Mouse (Mus musculus) forebrain, embryonic 13.5 days (tissue): ENCODE results near the gene Gm973. TPM values are rescaled to one million over a fixed set of nuclear protein-coding genes. Genes with fewer than 3 reads are reported as not detected.
A peak's percentile ranks its signal among the peaks of the same experiment; 100 is the strongest.

Experiments used
- ATAC-seq: fragments of 200-750 bp; cut with Nextera tagmentation; 2 replicates; pipeline ENCODE4 v1.8.0; 2017
- H3K27ac ChIP-seq: fragments of 300-500 bp; sonication (generic); 2 replicates; pipeline ENCODE4 v1.5.1; 2015; ENCODE audit warnings: inconsistent platforms, mild to moderate bottlenecking, moderate library complexity
- H3K27me3 ChIP-seq: fragments of 300-500 bp; sonication (generic); 2 replicates; pipeline ENCODE4 v1.6.1; 2015; ENCODE audit warnings: mild to moderate bottlenecking, inconsistent platforms
- H3K36me3 ChIP-seq: fragments of 300-500 bp; sonication (generic); 2 replicates; pipeline ENCODE4 v1.6.1; 2015; ENCODE audit warnings: mild to moderate bottlenecking, inconsistent platforms; ENCODE audit not compliant: poor library complexity, severe bottlenecking
- H3K4me1 ChIP-seq: fragments of 300-500 bp; sonication (generic); 2 replicates; pipeline ENCODE4 v1.6.1; 2015; ENCODE audit warnings: inconsistent platforms
- H3K4me2 ChIP-seq: fragments of 300-500 bp; sonication (generic); 2 replicates; pipeline ENCODE4 v1.6.1; 2015; ENCODE audit warnings: inconsistent platforms, mild to moderate bottlenecking, moderate library complexity
- H3K4me3 ChIP-seq: fragments of 300-500 bp; sonication (generic); 2 replicates; pipeline ENCODE4 v1.5.1; 2015; ENCODE audit warnings: mild to moderate bottlenecking, inconsistent platforms
- H3K9ac ChIP-seq: fragments of 300-500 bp; sonication (generic); 2 replicates; pipeline ENCODE4 v1.6.1; 2015; ENCODE audit warnings: mild to moderate bottlenecking, inconsistent platforms
- H3K9me3 ChIP-seq: fragments of 300-500 bp; sonication (generic); replicated peaks from 2 replicates; pipeline ENCODE4 v1.6.1; 2016; ENCODE audit warnings: inconsistent platforms
- WGBS: fragments of 180-500 bp; shearing (Covaris S2); methylation state at CpG from one replicate; pipeline ENCODE4 v1.1.7; 2015; 5-methylcytosine and 5-hydroxymethylcytosine counted together
- polyA plus RNA-seq: library from polyadenylated mRNA; unstranded; fragments of >200 nt; fragmentation: Nextera tagmentation; extraction: Ambion mirVana; gene quantifications from 2 replicates; pipeline ENCODE4 v1.2.1, GENCODE M21; 2015

Gm973 gene
- polyA plus RNA-seq, 1 experiment from 2014 or later = 3.0 TPM

DNA sequence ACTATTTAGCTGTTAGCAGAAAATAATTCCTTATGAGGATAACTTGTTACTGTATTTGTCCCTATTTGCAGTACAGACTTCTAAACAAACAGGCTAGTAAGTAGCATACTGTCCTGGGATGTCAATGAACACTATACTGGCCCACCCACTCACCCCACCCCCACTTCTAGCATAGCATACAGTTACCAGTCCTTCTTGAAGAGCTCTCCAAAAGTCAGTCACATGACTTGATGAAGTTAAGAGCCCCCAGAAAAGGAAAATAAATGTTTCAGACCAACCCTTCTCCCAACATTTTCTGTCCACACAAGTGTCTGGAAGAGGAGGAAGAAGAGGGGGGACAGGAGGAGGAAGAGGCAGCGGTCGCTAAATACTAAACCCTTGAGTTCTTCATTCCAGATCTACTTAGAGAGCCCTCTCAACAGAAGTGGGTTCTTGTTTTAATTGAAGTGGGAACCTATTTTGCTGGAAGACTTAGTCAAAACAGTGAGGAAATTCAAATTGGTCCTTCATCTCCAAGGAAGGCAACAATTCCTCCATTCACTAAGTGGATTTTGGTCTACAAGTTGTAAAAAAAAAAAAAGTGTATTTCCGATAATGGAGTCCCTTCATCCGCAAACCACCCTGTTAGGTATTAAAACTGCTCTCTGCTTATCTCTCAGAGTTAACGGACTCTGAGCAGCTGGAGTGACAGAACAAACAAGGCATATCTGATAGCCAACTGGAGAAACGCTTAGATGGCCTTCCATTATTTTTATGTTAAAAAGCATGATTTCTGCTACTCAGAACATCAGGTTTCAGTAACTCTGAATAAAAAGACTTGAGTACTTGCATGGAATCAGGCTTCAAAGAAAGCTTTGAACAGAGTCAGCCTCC, 18.1 kb upstream of the Gm973 start:
- Histone ChIP-seq H3K36me3 (no peaks in the 10 kb centered on the region), H3K27ac (no peak overlapping the region), H3K4me1 (no peaks in the 10 kb centered on the region), H3K4me3 (no peak overlapping the region), H3K27me3 (0 out of 2 replicates have a peak, but pooled peaks cover 5% of the 10 kb centered on the region), H3K9me3 (no peaks in the 10 kb centered on the region), H3K4me2 (no peak overlapping the region), H3K9ac (no peak overlapping the region)
- WGBS = 69% methylated on average over 6 of the region's 6 CpGs
- no peak for ATAC-seq

DNA sequence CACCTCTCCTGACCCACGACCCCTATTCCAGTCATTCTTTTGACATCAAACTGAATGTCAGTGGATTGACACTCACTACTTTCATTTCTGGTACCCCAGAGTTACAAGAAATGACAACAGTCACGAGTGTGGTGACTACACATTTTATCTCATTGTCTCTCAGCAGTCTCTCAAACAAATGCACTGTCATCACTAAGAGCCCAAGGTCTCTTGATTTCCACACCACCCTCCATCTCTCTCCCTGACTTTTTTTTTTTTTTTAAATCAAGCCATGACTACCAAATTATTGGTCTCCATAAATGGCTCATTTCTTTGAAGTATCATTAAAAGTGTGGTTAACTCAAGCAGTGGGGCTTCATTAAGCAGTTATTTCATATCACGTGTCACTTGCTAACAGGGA, 16.7 kb upstream of the Gm973 start:
- WGBS = 79% methylated on average over 3 of the region's 3 CpGs
- no peak for ATAC-seq

DNA sequence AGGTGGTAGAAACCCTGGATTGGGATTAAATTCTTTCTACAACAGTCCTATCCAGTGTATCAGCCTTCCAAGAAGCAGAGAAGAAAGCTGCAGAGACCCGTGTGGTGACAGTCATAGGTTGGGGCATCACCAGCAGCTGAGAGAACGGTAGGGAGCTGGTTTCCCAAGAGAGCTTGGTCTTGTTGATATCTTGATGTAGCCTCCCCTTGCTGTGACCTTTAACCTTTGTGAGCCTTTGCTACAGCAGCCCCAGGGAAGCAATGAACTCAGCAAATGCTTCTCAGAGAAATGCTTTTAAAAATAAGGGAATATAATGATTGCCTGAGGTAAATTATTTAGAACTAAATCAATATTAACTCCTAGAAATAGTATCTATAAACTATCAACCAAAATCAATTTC, 13.7 kb upstream of the Gm973 start:
- H3K4me1 ChIP-seq = no peaks in the 10 kb centered on the region
- H3K27ac ChIP-seq = no peak overlapping the region
- H3K4me3 ChIP-seq = no peak overlapping the region
- H3K27me3 ChIP-seq = no peaks in the 10 kb centered on the region
- no peak overlapping the region for H3K9ac ChIP-seq
- H3K36me3 ChIP-seq = no peaks in the 10 kb centered on the region
- no peak overlapping the region for H3K4me2 ChIP-seq
- no peaks in the 10 kb centered on the region for H3K9me3 ChIP-seq
- no peak for ATAC-seq
- WGBS = 80% methylated on average over 2 of the region's 2 CpGs

More for the DNA sequence above, 16.7 kb upstream of the Gm973 start:
- Histone ChIP-seq H3K27me3 (no peaks in the 10 kb centered on the region), H3K4me2 (no peak overlapping the region), H3K9me3 (no peaks in the 10 kb centered on the region), H3K36me3 (no peaks in the 10 kb centered on the region), H3K4me3 (no peak overlapping the region), H3K9ac (no peak overlapping the region), H3K4me1 (no peaks in the 10 kb centered on the region), H3K27ac (no peak overlapping the region)

DNA sequence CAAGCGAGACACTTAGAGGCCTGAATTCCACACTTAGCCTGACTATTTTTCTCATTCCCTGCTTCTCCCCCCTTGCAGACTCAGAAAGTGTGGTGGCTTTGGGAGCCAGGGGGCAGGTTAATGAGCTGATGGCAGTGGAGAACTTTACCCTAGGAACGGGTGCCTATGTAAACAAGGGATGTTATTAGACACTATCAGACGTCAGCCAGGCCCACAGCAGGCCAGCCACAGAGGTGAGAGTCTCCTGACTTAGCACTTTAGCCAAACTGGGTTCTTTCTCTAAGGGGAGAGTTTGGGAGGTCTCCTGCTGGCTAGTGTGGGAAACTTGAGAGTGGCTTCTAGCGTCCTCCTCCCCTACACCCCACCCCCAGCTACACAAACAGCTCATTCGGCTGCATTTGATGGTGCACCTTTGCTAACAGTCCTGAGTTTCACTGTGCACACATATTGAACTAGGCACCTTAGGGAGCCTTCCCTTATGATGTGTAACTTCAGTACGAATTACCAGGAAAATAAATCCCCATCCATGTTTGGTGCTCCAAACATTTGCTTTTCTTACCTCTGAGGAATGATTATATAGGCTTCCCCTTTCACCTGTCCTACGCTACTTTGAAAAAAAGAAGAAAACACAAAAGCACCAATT, 12.3 kb upstream of the Gm973 start:
- Histone ChIP-seq H3K36me3 (no peaks in the 10 kb centered on the region), H3K27me3 (0 out of 2 replicates have a peak, but pooled peaks cover 5% of the 10 kb centered on the region), H3K9ac (no peak overlapping the region), H3K4me3 (no peak overlapping the region), H3K9me3 (no peaks in the 10 kb centered on the region), H3K27ac (no peak overlapping the region), H3K4me2 (no peak overlapping the region), H3K4me1 (0 out of 2 replicates have a peak, but pooled peaks cover 5% of the 10 kb centered on the region)
- 60% methylated on average over 7 of the region's 7 CpGs for WGBS
- no peak for ATAC-seq

DNA sequence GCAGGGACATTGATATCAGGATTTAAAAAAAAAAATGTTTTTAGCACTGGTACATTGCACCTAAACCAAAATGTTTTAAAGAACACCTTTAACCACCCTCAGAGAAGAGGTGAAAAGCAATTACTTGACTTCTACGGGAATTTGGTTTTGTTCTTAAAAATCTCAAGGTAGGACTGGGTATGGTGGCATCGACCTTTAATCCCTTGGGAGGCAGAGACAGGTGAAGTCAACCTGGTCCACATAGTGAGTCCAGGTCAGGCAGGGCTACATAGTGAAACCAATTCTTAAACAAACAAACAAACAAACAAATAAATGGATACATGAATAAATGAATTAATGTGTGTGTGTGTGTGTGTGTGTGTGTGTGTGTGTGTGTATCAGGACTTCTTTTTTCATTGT, 11.8 kb upstream of the Gm973 start:
- no peak overlapping the region for H3K4me3 ChIP-seq
- no peaks in the 10 kb centered on the region for H3K36me3 ChIP-seq
- H3K9ac ChIP-seq = no peak overlapping the region
- H3K4me2 ChIP-seq = no peak overlapping the region
- WGBS = 86% methylated on average over 2 of the region's 2 CpGs
- 0 out of 2 replicates have a peak, but pooled peaks cover 9% of the 10 kb centered on the region for H3K27me3 ChIP-seq
- ATAC-seq = no peak
- H3K4me1 ChIP-seq = 0 out of 2 replicates have a peak, but pooled peaks cover 6% of the 10 kb centered on the region
- no peak overlapping the region for H3K27ac ChIP-seq
- no peaks in the 10 kb centered on the region for H3K9me3 ChIP-seq

DNA sequence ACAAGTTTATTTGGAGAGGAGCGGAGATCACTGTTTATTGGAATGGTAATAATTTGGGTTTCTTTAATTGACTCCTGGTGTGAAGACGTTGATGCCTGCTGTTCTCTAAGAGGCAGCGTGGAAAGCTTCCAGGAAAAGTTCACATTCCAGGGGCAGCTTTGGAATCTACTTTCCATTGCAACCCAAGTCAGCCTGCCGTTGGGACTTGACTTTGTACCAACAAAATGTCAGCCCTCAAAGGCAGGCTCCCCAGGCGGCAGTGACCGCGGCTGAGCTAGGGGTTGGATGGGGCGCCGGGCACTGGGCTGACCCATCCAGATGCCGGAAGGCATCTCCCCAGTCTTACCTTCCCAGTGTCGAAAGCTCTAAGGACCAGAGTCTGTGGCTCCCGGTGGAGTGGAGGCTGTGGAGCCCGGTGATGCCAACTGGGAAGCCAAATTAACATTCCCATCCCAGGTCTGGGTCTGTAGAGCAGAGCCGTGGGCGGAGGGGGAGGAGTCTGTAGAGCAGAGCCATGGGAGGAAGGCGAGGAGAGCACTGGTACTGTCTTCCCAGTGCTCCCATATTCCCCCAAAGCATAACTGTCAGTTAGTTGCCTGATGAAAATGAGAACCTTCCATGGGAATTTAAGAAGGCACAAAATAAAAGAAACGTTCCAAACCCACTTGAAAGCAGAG, 7.5 kb upstream of the Gm973 start:
- Histone ChIP-seq H3K4me2 (no peak overlapping the region), H3K4me3 (no peak overlapping the region), H3K36me3 (no peaks in the 10 kb centered on the region), H3K9me3 (no peaks in the 10 kb centered on the region), H3K27me3 (0 out of 2 replicates have a peak, but pooled peaks cover 11% of the 10 kb centered on the region), H3K9ac (no peak overlapping the region), H3K4me1 (peaks cover 13% of the 10 kb centered on the region), H3K27ac (no peak overlapping the region)
- 34% methylated on average over 17 of the region's 17 CpGs for WGBS
- ATAC-seq = no peak

DNA sequence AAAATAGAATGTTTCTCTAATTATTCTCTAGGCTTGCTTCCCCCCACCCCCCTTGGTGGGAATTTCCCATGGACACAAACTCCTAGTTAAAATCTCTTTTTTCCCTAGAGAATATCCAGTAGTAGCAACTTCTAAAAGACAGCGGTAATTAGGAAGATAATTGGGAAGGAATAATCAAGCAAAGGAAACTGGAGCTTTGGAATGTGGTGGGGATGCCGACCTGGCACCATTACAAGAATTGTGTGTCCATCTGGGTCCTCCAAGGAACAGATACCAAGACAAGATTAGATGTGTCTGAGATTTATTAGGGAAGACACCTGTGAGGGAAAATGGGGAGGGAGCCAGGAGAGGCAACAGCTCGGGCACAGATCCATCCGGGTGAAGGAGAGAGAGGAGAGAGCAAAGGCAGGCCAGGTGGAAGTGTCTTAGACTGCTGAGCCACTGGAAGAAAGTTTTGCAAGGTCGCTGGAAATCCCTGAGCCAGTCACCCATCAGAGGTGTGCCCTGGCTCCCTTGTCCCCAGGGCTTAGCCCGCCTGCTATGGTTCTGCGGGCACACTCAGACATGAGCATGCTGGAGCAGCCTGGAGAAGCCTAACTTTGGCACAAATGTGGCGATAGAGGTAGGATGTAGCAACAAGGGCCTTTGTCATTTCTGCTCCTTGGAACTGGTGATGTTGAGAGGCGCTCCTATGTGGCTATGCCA, 4.3 kb upstream of the Gm973 start:
- H3K27ac ChIP-seq = no peak overlapping the region

DNA sequence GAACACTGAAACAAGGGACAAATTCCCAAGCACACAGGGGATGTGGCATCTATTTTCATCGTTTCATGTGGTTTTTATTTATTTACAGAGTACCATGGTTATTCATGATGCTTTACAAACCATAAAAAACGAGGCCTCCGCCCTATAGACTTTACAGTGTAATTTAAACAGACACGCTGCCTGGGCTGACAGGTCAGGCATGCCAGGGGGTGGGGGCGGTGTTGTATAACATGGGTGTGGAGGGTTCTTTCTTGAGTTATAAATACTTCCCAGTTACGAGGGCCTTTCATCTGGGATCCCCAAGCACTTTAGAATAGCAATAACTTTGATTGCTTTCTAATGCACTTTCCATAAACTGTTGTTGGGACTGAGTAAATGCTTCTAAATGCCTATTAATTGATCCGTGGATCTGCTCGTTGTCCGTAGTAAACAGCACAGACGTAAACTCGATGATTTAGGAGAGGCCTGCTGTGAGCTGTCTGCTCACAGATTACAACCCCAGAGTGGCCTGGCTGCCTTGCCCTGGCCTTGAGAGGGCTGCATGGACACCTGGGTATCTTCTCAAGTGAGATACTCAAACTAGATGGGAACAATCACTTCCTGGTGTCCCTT, 4.3 kb downstream of the Gm973 start:
- Histone ChIP-seq H3K27ac (no peak overlapping the region), H3K4me2 (no peak overlapping the region), H3K27me3 (no peaks in the 10 kb centered on the region), H3K9ac (no peak overlapping the region), H3K4me1 (peaks cover 34% of the 10 kb centered on the region), H3K36me3 (no peaks in the 10 kb centered on the region), H3K9me3 (no peaks in the 10 kb centered on the region), H3K4me3 (no peak overlapping the region)
- no peak for ATAC-seq
- 53% methylated on average over 11 of the region's 11 CpGs for WGBS

More for the DNA sequence above, 4.3 kb upstream of the Gm973 start:
- Histone ChIP-seq H3K36me3 (no peaks in the 10 kb centered on the region), H3K27me3 (0 out of 2 replicates have a peak, but pooled peaks cover 11% of the 10 kb centered on the region), H3K9me3 (no peaks in the 10 kb centered on the region), H3K4me2 (no peak overlapping the region), H3K9ac (no peak overlapping the region), H3K4me3 (no peak overlapping the region), H3K4me1 (peaks cover 30% of the 10 kb centered on the region)
- WGBS = 55% methylated on average over 9 of the region's 9 CpGs
- ATAC-seq = no peak

DNA sequence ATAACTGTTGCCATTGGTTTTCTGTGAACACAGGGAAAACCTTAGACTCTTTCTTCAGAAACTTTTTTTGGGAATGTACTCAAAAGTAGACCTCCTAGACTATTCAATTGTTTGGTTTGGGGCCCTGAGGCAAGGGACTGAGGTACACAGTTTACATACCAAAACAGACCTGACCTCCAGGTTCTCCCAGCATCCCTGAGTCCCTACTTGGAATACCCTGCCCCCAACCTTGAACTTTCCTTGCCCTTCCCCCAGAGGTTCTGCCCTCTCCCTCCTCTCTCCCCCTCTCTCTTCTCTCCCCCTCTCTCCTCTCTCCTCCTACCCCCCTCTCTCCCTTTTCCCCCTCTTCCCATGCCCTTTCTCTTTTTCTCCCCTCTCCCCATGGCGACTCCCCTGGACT, 6.4 kb downstream of the Gm973 start:
- Histone ChIP-seq H3K4me1 (peaks cover 15% of the 10 kb centered on the region), H3K27ac (no peak overlapping the region), H3K9me3 (no peaks in the 10 kb centered on the region), H3K4me2 (no peak overlapping the region), H3K4me3 (no peak overlapping the region), H3K27me3 (no peaks in the 10 kb centered on the region), H3K36me3 (no peaks in the 10 kb centered on the region), H3K9ac (no peak overlapping the region)
- no peak for ATAC-seq
- 50% methylated on average over 1 of the region's 1 CpGs for WGBS

DNA sequence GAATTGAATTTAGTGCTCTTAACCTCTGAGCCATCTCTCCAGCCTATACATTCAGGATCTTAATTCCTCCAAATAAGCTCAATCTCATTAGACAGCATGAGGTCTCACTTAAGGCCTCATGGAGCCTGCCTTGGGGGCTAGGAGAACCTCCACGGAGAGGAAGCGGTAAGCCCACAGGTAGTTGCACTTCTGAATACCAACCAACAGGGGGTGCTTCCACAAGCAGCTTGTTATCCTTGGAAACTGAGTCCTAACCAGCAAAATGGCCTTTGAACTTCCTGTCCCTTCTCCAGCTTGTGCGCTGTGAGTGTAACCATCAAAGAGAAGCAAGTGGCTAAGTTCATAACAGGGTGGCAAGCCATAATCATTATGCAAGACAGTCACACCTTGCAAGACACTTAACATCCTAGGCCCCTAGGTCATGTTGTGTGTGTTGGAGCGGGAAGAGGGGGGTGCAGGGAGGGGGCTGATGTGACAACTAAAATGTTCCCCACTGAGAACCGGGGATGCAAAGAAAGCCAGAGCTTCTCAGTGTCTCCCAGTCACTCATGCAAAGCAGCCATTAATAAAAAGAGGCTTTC, 7.4 kb downstream of the Gm973 start:
- ATAC-seq = no peak
- no peak overlapping the region for H3K4me3 ChIP-seq
- WGBS = 49% methylated on average over 5 of the region's 5 CpGs

DNA sequence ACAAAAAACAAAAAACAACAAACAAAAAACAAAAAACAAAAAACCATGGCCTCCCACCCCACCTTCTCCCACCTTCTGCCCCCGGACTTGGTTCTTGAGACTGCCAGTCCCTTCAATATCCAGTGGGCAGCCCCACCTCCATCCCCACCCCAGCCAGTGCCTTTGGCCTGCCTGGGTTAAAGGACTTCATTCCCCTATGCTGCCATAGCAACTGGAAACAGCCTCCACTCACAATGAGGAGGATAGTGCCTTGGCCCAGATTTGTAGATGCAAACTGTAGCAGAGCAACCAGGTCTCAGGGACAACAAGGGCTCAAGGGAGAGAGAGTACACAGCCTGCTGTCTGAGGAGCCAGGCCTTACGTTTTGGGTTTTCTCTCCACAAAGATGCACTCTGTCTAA, 8.0 kb downstream of the Gm973 start:
- H3K4me1 ChIP-seq = peaks cover 12% of the 10 kb centered on the region
- no peak overlapping the region for H3K27ac ChIP-seq
- no peak overlapping the region for H3K9ac ChIP-seq
- H3K9me3 ChIP-seq = no peaks in the 10 kb centered on the region
- H3K4me2 ChIP-seq = no peak overlapping the region
- H3K36me3 ChIP-seq = no peaks in the 10 kb centered on the region
- 0 out of 2 replicates have a peak, but pooled peaks have one; percentile 58 for ATAC-seq
- no peaks in the 10 kb centered on the region for H3K27me3 ChIP-seq
- no peak overlapping the region for H3K4me3 ChIP-seq
- 26% methylated on average over 2 of the region's 2 CpGs for WGBS

More for the DNA sequence above, 7.4 kb downstream of the Gm973 start:
- H3K9me3 ChIP-seq = no peaks in the 10 kb centered on the region
- H3K27me3 ChIP-seq = no peaks in the 10 kb centered on the region
- no peaks in the 10 kb centered on the region for H3K36me3 ChIP-seq
- H3K27ac ChIP-seq = no peak overlapping the region
- H3K4me1 ChIP-seq = peaks cover 15% of the 10 kb centered on the region
- H3K9ac ChIP-seq = no peak overlapping the region
- no peak overlapping the region for H3K4me2 ChIP-seq
